Mouse (Mus musculus) thymus, adult 2 months (tissue): Measurements from ENCODE around the gene Dbil5.

ENCODE experiments used
- CTCF ChIP-seq: fragments of 200-500 bp; IDR thresholded peaks from 2 replicates; pipeline ENCODE4 v1.5.1; 2012; ENCODE audit warnings: mild to moderate bottlenecking, control low read depth, low read length, moderate library complexity, borderline replicate concordance; ENCODE audit not compliant: control insufficient read depth, poor library complexity, insufficient read depth; ENCODE audit errors: extremely low read depth
- POLR2A ChIP-seq: fragments of 200-500 bp; IDR thresholded peaks from 2 replicates; pipeline ENCODE4 v1.6.1; 2012; ENCODE audit warnings: mild to moderate bottlenecking, low read length, control low read depth, moderate library complexity; ENCODE audit not compliant: control insufficient read depth, poor library complexity, insufficient read depth; ENCODE audit errors: extremely low read depth

DNA sequence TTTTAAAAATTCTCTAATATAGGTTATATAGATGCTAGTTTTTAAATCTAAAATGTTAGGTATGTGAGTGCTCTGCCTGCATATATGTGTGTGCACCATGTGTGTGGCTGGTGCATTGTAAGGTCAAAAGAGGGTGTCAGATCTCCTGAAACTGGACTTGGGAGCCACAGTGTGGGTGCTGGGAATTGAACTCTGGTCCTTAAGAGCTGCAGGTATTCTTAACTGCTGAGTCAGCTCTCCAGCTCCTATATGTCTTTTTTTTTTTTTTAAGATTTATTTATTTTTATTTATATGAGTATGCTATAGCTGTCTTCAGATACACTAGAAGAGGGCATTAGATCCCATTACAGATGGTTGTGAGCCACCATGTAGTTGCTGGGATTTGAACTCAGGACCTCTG, 29.0 kb downstream of the Dbil5 start:
- TF ChIP-seq POLR2A: no peak
- TF ChIP-seq CTCF: no peak
